Mouse (Mus musculus) kidney, adult 18-20 months (tissue): Measurements from ENCODE around the gene Ssh1.

Experiments used
- DNase-seq: peaks from one replicate; pipeline ENCODE4 v3.0.0; 2021

The Ssh1 gene

DNA sequence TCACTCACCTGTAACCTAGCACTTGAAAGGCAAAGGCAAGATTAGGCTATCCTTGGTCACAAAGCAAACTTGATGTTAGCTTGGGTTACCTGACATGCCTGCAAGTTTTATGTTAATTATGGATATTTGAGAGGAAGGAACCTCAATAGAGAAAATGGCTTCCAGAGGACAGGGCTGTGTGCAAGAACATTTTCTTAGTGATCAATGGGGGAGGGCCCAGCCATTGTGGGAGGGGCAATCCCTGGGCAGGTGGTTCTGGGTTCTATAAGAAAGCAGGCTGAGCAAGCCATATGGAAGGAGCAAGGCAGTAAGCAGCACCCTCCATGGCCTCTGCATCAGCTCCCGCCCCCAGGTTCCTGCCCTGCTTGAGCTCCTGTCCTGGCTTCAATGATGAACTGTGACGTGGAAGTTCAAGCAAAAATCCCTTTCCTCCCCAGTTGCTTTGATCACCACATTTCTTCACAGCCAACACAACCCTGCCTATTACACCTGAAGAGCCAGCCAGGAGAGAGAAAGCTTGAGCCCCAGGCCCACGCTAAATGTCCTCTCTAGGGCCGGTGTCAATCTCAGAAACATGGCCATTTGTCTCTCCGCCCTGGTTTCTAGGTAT is 105.4 kb downstream of the Ssh1 start:
- DNase-seq: no peak

DNA sequence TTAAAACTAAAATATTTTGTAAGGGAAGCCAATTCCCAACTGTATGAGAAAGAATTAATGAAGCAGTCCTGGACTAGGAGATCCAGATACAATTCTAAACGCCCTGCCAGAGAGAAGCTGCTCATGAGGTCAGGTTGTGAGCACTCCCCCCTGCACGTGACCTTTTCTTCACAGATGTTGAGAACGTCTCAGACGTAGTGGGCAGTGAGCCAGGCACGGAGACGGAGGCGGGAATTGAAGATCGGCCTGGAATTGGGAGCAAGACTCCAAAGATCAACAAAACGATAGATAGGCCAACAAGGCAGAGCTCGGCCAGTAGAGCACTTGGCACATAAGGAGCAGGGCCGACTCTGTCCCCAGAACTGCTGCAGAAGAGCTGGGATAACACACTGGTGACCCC is 106.6 kb downstream of the Ssh1 start:
- peak; percentile 83 for DNase-seq
